Mouse (Mus musculus) stomach, embryonic 14.5 days (tissue): ENCODE results near the gene Arhgef40. TPM values are rescaled to one million over a fixed set of nuclear protein-coding genes. Genes with fewer than 3 reads are reported as not detected.

Source experiments
- ATAC-seq: fragments of 200-750 bp; cut with Nextera tagmentation; 2 replicates; pipeline ENCODE4 v1.8.0; 2017; ENCODE audit warnings: low read depth, moderate TSS enrichment; ENCODE audit not compliant: insufficient number of reproducible peaks, insufficient read depth, low FRiP score
- H3K27ac ChIP-seq: fragments of 300-500 bp; sonication (generic); 2 replicates; pipeline ENCODE4 v1.5.1; 2014; ENCODE audit warnings: mild to moderate bottlenecking, low read length, moderate library complexity, mixed read lengths
- H3K27me3 ChIP-seq: fragments of 300-500 bp; sonication (generic); 2 replicates; pipeline ENCODE4 v1.6.1; 2014; ENCODE audit warnings: low read length, control low read depth, mixed read lengths; ENCODE audit not compliant: control insufficient read depth, insufficient read depth
- H3K36me3 ChIP-seq: fragments of 300-500 bp; sonication (generic); 2 replicates; pipeline ENCODE4 v1.6.1; 2014; ENCODE audit warnings: mild to moderate bottlenecking, control low read depth, low read length, moderate library complexity, mixed read lengths; ENCODE audit not compliant: control insufficient read depth, insufficient read depth
- H3K4me1 ChIP-seq: fragments of 300-500 bp; sonication (generic); 2 replicates; pipeline ENCODE4 v1.6.1; 2014; ENCODE audit warnings: low read length, control low read depth, mixed read lengths; ENCODE audit not compliant: control insufficient read depth, insufficient read depth
- H3K4me2 ChIP-seq: fragments of 300-500 bp; sonication (generic); replicated peaks from 2 replicates; pipeline ENCODE4 v1.6.1; 2014; ENCODE audit warnings: low read depth, low read length, control low read depth
- H3K4me3 ChIP-seq: fragments of 300-500 bp; sonication (generic); 2 replicates; pipeline ENCODE4 v1.5.1; 2014; ENCODE audit warnings: low read depth, low read length, control low read depth
- H3K9ac ChIP-seq: fragments of 300-500 bp; sonication (generic); replicated peaks from 2 replicates; pipeline ENCODE4 v1.6.1; 2014; ENCODE audit warnings: low read depth, mild to moderate bottlenecking, control low read depth, low read length, moderate library complexity, mixed read lengths
- H3K9me3 ChIP-seq: fragments of 300-500 bp; sonication (generic); 2 replicates; pipeline ENCODE4 v1.6.1; 2016; ENCODE audit warnings: low read depth, low read length, control low read depth; ENCODE audit not compliant: control insufficient read depth
- WGBS: fragments of 180-500 bp; shearing (Covaris S2); extraction: QIAGEN DNeasy Blood & Tissue Kit; methylation state at CpG from one replicate; pipeline ENCODE4 v1.1.7; 2014; 5-methylcytosine and 5-hydroxymethylcytosine counted together
- polyA plus RNA-seq: library from polyadenylated mRNA; unstranded; fragments of >200 nt; fragmentation: Nextera tagmentation; extraction: Ambion mirVana; gene quantifications from 2 replicates; pipeline ENCODE4 v1.2.1, GENCODE M21; 2014

Gene Arhgef40
- polyA plus RNA-seq, 1 experiment from 2014 or later: 118 TPM

DNA sequence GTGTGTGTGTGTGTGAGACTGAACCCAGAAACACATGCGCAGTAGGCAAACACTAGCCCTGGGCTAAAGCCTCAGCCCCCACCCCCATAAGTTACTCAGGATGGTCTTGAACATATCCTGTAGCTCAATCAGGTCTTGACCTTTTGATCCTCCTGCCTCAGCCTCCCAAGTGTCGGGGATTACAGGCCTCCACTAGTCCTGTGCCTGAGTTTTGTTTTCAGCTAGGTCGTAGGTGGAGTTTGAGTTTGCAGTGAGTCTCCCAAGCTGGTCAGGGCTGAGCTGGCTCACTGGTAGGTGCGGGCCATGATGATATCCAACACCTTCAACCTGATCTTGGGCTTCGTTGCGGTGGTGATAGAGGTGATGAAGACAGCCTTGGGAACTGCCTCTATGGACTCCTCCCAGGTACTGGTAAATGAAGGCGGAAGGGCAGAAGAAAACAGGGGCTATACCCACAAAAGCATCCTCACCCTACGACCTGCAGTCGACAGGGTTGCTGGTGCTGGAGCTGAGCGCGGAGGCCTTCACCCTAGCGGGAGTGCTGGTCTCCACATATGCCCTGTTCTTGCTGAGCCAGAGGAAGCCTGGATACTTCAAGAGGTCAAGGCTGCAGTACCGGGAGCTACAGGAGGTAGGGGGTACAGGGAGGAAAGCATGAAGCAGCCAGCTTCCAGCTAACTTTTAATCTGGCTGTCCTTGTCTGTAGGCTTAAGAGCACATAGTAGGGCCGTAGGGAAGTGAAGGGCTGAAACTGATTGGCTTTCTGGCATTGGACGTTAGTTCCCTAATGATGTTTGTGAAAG is 33.9 kb downstream of the Arhgef40 start:
- 85% methylated on average over 15 of the region's 15 CpGs for WGBS
- peaks cover 36% of the 10 kb centered on the region for H3K4me1 ChIP-seq
- no peak for ATAC-seq
- peak overlapping the region; percentile 66 for H3K4me2 ChIP-seq
- H3K9me3 ChIP-seq: no peaks in the 10 kb centered on the region
- peak overlapping the region; percentile 55 for H3K4me3 ChIP-seq
- H3K27ac ChIP-seq: peak overlapping the region; percentile 100; the same call in 1 of the 2 replicates
- peak overlapping the region; percentile 83; the same call in 1 of the 2 replicates for H3K9ac ChIP-seq
- H3K36me3 ChIP-seq: no peaks in the 10 kb centered on the region
- no peaks in the 10 kb centered on the region for H3K27me3 ChIP-seq

DNA sequence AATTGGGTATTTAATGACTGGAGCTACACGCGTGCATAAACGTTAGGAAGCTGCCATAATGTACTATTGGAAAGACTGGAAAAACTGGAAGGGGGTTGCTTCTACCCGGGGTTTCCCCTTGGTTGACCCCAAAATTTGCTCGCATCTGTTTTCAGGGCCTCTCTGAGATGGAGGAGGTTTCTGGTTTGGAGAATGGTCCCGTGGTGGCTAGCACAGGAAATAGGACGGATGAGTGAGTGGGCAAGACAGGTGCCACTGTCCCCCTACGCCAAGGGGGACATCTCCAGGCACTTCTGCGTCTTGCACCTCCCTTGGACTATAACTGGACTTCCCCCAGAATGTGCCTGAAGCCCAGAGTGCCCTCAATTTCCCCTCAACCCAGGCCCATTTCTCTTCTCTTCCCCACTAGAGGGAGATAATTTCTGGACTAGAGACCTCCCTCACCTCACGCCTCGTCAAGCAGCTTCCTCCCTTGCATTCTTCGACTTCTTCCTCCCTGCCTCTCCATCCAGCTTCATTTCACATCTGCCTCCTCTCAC is 34.6 kb downstream of the Arhgef40 start:
- 28% methylated on average over 12 of the region's 12 CpGs for WGBS
- Histone ChIP-seq H3K36me3 (no peaks in the 10 kb centered on the region), H3K4me1 (peaks cover 37% of the 10 kb centered on the region), H3K9ac (peak overlapping the region; percentile 83), H3K4me2 (peak overlapping the region; percentile 66), H3K27me3 (no peaks in the 10 kb centered on the region), H3K9me3 (no peaks in the 10 kb centered on the region), H3K27ac (peak overlapping the region; percentile 100), H3K4me3 (peak overlapping the region; percentile 55)
- ATAC-seq: peak; percentile 4; the same call in 1 of the 2 replicates

DNA sequence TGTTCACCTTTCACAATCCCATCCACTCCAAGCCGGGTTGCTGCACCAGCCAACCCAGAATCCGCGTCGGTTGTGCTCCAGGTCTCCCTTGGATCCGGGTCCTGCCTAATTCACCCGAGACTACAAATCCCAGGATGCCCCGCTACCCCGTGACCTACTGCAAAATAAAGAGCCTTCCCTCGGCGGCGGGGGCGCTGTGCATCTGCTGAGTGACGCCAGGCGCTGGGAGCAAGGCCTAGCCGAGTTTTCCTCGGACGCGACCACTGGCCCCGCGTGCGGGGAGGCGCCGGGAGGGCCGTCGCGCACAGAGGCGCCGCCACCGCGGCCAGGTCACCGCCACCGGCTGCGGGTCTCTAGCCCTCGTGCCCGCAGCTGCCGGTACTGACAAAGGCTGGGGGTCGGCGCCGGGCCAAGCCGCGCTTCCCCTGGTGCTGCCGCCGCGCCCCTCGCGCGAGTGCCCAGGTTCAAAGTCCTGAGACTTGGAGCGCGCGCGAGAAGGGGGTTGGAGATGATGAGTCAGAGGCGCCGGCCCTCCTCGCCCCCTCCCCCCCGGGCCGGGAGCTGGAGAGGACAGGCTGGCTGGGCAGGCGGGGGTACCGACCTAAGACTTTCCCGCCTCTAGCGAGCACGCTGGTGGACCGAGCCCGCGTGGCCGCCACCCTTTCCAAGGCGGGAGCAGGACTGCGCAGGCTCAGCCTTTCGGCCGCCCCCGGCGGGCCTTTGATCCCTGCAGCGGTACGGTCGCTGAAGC is 35.2 kb downstream of the Arhgef40 start:
- Histone ChIP-seq H3K4me2 (peak overlapping the region; percentile 66), H3K27me3 (no peaks in the 10 kb centered on the region), H3K27ac (peak overlapping the region; percentile 100), H3K4me3 (peak overlapping the region; percentile 55), H3K9me3 (no peaks in the 10 kb centered on the region), H3K4me1 (peaks cover 37% of the 10 kb centered on the region), H3K36me3 (no peaks in the 10 kb centered on the region), H3K9ac (peak overlapping the region; percentile 83)
- peak; percentile 89 for ATAC-seq
- WGBS: under 1% methylated on average over 73 of the region's 74 CpGs

DNA sequence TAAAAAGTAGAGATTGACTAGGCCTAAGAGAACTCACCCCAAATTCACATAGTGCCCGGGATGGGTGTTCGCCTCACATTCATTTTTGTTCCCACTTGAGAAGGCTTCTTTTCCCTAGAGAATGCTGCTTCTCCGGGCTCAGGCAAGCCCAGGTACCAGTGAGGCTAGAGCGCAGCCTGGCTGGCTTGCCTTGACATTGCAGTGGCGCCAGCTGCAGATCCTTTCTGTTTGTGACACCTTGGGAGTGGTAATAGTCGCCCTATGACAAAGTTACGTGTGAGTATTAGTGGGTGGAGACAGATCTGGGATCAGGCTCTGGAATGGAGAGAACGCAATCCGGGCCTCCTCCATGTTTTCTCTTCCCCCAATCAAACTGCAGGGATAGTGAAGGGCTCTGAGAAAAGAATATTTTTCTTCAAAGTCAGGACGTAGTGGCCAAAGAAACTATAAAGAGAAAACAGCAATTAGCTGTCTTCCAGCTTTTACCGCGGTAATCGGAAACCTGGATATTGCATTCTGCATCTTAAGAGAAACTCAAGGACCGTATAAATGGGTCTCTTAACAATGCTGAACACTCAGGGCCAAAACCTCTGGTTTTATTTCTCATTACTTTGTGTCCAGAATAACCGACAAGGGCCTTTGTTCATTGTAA is 36.1 kb downstream of the Arhgef40 start, which contains the start of gene Zfp219:
Zfp219 (minus strand) TSS at position 248 of the 652 bp plus-strand sequence.
- Histone ChIP-seq H3K36me3 (no peaks in the 10 kb centered on the region), H3K9me3 (no peaks in the 10 kb centered on the region), H3K9ac (peak within 1 kb of the TSS; percentile 83), H3K27me3 (no peaks in the 10 kb centered on the region), H3K4me1 (peaks cover 31% of the 10 kb centered on the region), H3K4me2 (peak within 1 kb of the TSS; percentile 66), H3K27ac (peak within 1 kb of the TSS; percentile 100), H3K4me3 (peak within 1 kb of the TSS; percentile 55)
- 5% methylated on average over 15 of the region's 15 CpGs for WGBS
- peak; percentile 73 for ATAC-seq

DNA sequence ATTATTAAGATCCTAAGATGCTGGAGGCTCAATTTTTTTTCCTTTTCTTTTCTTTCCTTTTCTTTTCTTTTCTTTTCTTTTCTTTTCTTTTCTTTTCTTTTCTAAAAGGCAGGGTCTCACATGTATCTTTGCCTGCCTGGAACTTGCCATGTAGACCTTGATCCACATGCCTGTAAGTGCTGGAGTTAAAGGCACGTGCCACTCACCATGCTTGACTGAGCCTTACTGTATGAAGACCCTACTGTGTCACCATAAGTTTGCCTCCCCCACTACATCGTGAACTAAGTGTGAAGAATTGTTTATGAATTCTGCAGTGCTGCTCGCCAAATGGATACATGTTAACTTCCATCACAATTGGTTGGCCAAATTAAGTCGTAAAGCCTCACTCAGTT is 36.6 kb downstream of the Arhgef40 start:
- Histone ChIP-seq H3K9me3 (no peaks in the 10 kb centered on the region), H3K27ac (peak overlapping the region; percentile 100), H3K9ac (0 out of 2 replicates have a peak overlapping the region, but pooled peaks have one; percentile 28), H3K4me2 (peak overlapping the region; percentile 66), H3K36me3 (no peaks in the 10 kb centered on the region), H3K4me1 (peaks cover 26% of the 10 kb centered on the region), H3K27me3 (no peaks in the 10 kb centered on the region), H3K4me3 (peak overlapping the region; percentile 55; the same call in 1 of the 2 replicates)
- 59% methylated on average over 4 of the region's 4 CpGs for WGBS
- no peak for ATAC-seq

DNA sequence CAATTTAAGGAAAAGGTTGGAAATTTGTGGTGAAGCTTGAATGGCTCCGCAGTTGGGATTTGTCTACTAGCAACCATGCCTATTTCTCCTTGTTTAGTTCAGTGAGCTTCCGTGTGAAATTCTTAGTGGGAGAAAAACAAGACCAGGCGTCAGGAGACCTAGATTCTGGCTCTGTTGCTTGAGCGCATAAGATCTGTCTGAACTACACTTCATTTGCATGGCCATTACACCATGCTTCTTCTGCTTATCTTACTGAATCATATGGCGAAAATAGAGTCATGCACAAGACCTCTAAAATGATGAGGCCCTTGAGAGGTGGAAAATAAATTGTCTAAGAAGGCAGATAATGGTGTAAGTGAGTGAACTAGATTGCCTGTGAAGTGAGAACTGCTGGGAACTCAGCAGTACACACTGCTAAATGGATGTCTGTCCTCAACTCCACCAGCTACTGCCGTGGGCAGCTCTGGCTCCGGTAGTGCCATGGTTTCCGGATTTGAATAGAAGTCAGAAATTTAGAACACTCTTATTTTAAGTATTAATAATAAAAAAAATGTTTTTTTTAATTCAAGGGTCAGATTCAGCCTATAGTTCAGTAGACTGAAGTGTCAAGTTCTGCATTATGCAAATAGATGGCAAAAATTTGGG is 37.2 kb downstream of the Arhgef40 start:
- H3K36me3 ChIP-seq: no peaks in the 10 kb centered on the region
- no peak overlapping the region for H3K4me3 ChIP-seq
- H3K9ac ChIP-seq: no peak overlapping the region
- H3K27ac ChIP-seq: peak overlapping the region; percentile 100; the same call in 1 of the 2 replicates
- 91% methylated on average over 8 of the region's 8 CpGs for WGBS
- ATAC-seq: no peak
- H3K27me3 ChIP-seq: no peaks in the 10 kb centered on the region
- no peak overlapping the region for H3K4me2 ChIP-seq
- no peaks in the 10 kb centered on the region for H3K9me3 ChIP-seq
- peaks cover 21% of the 10 kb centered on the region for H3K4me1 ChIP-seq

DNA sequence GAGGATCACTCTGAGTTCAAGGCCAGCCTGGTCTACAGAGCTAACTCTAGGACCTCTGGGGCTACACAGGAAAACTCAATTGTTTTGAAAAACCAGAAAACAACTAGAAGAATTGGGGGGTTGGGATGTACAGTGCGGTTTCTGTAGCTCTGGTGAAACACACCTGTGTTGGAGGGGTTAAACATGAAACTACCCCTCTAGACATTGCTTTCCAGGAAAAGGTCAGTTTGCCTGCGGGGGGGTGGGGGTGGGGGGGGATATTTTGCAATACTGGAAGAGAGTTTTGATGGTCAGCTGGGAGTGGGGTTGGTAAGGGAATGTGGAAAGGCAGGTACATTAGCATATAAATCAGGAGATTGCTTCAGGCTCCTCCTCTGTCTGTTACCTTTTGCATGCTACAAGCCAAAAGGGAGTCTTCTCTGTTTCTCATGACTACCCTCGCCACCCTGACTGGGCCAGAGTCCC is 37.8 kb downstream of the Arhgef40 start:
- Histone ChIP-seq H3K9me3 (no peaks in the 10 kb centered on the region), H3K27ac (peak overlapping the region; percentile 66), H3K9ac (no peak overlapping the region), H3K4me2 (peak overlapping the region; percentile 55; the same call in 1 of the 2 replicates), H3K4me3 (peak overlapping the region; percentile 22; the same call in 1 of the 2 replicates), H3K4me1 (peaks cover 20% of the 10 kb centered on the region), H3K27me3 (no peaks in the 10 kb centered on the region), H3K36me3 (no peaks in the 10 kb centered on the region)
- ATAC-seq: no peak
- WGBS: 53% methylated on average over 3 of the region's 3 CpGs
